Mouse (Mus musculus) lung, postnatal 14 days (tissue): ENCODE results near the gene Scamp1.

Source experiments
- DNase-seq: peaks from one replicate; pipeline ENCODE4 v3.0.0; 2021

The Scamp1 gene

DNA sequence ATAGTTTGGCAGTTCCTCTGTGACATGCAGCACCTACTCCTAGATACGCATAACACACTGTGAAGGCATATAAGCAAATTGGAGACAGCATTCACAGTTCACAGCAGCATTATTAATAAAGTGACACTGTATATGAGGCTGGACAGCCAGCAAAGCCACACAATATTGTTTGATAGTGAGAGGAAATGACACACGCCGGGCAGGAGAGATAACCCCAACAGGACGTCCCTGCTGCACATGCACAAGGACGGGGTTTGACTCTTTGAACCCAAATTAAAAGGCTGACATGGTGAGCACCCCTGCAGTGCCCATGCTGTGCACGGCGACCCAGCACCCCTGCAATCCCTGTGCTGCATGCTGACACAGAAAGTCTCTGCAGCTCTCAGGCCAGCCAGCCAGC, 17.5 kb downstream of the Scamp1 start:
- no peak for DNase-seq

- DNase-seq, result no peak
Measured at GRCm38 (mm10) chr13:94267190-94267589, 18.5 kb downstream of the Scamp1 start.

DNA sequence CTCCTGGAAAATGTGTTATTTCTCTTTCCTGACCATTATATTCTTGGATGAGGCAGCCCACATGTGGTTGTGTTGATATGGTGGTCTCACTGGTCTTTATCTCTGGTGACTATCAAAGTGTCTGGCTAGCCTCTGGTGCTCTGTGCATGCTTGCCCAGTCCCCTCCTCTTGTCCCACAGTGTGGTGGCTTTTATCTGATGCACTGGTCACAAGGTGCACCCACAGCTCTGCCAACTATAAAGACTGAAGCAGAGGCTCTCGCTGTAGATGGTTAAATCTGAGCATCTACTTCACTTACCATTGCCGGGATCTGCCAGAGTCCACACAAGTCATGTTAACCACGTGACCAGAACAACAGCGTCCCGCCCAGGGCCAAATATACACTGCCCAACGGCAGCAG, 19.1 kb downstream of the Scamp1 start:
- DNase-seq, result no peak

DNA sequence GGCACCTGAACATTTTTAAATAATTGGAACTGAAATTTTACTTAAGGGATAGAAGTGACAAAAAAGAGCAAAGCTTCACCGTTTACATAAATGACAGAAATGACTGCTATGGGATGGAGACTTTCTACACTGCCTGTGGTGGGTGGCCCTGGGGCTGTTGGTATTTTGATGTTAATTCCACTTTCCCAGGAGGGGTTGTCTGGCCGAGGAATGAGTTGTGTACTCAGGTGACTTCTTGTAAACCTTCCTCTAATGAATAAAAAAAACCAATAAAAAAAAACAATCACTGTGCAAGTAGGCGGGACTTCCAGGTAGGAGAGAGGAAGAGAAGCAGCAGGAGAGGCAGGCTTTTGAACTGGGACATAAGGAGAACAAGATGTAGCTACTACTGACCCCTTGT, 20.4 kb downstream of the Scamp1 start:
- DNase-seq, result no peak

DNA sequence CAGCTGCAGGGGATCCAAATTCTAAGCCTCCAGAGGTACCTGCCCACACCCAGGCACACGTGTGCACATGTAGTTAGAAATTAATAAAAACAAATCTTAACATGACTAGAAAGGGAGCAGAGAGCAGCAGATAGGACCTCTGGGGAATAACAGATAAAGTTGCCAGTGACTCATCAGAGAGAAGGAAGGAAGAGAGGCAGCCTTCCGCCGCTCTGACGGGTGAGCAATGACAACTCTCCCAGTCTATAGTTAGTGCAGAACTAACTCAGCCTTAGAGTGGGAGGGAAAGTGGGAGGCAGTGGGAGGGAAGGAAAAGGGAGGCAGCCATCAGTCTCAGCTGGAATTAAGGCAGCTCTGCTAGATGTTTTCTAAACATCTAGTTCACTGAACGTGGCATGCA, 21.7 kb downstream of the Scamp1 start:
- DNase-seq, result no peak

DNA sequence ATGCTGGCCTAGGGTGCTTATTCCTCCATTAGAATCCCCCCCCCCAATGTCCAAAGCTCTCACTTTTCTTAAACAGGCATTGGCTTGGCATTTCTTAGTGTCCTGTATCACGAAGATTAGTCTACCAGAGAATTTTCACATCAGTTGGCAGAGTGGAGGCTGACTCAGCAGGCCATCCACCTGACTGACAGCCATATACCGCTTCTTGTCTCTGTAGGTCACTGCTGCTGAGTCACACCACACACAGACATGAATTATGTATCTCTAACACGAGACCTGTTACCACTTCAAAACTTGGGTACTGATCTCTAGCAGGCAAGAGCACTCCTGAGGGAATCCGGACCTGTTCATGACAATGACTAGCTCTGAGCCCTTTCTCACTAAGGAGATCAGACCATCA, 23.1 kb downstream of the Scamp1 start:
- DNase-seq, result no peak

DNA sequence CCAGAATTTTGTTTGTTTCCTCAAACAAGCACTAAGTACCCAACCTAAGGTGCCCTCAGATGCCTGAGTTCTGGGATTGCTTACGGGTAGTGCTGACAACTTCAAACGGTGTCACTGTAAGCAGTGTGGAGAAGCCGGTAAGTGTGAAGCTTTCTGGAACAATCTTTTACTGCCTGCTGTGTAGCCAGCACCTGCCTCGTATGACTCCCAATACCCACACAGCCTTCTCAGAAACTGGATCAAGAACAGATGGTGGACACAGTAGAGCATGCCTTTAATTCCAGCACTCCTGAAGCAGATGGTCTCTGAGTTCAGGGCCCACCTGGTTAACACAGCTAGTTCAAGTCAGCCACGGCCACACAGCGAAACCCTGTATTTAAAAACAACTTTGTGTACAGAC, 24.0 kb downstream of the Scamp1 start:
- no peak for DNase-seq

- DNase-seq, result peak; percentile 18
Measured at GRCm38 (mm10) chr13:94260961-94261360, 24.7 kb downstream of the Scamp1 start.

GRCm38 (mm10) chr13:94259210-94259609, 26.4 kb downstream of the Scamp1 start:
- DNase-seq, result no peak

DNA sequence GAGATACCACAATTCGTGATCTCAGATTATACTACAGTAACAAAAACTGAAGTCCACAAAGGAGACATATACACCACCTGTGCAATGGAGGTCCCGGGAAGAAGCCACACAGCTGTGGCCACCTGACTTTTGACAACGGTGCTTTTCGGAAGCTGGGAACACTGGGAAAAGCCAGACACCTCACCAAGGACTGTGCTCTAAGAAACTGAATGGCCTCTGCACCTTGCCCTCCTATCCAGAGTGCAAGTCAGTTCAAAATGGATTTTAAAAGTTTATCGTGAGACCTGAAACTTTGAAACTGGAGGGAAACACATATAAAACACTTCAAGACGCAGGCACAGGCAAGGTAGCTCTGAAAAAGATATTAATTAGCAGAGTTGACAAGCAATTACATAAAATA, 27.1 kb downstream of the Scamp1 start:
- no peak for DNase-seq

- no peak for DNase-seq
Measured at GRCm38 (mm10) chr13:94257711-94258110, 27.9 kb downstream of the Scamp1 start.

- DNase-seq, result no peak
Measured at GRCm38 (mm10) chr13:94255176-94255575, 30.5 kb downstream of the Scamp1 start.

DNA sequence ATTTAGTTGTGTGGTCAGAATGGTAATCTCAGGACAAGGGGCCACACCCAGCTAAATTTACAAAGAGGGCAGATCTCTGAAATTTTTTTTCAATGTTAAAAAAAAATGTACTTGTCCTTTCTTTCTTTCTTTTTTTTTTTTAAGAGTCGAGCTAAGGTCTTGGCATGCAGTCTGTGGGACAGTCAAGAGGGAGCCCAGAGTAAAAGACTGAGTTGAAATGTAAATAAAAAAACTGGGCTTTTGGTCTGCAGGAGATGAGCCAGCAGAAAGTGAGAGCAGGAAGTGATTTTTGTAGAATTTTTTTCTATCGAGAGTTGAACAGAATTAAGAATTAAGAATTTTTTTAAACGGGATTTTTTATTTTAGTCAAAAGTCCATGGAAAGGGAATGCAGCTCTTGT, 31.4 kb downstream of the Scamp1 start:
- DNase-seq, result no peak

GRCm38 (mm10) chr13:94253052-94253451, 32.6 kb downstream of the Scamp1 start:
- no peak for DNase-seq

DNA sequence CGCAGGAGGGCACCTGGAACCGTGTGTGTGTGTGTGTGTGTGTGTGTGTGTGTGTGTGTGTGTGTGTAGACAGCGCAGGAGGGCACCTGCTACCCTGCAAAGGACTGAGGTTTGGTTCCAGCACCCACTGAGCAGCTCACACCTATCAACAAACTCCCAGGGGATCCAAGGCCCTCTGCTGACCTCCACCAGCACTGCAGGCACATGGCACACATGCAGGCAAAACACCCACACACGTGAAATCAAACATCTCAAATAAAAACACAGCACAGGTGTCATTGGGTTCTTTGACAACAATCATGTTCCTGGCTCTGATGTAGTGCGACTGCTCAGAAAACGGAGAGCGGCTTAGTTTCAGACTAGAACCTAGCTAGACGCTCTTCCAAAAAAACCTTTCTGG, 34.9 kb downstream of the Scamp1 start:
- no peak for DNase-seq

DNA sequence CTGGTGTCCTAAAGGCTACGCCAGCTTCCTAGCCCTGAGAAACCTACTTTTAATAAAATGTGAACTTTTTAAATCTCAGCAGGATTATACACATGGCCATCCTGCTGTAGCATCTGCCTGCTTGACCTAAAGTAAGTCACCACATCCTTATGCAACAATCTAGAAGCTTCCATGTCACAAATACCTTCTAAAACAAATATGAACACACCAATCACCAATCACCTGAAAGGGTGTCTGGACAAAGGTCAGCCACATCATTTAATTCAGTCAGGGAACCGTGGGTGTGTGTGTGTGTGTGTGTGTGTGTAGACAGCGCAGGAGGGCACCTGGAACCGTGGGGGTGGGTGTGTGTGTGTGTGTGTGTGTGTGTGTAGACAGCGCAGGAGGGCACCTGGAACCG, 35.5 kb downstream of the Scamp1 start:
- DNase-seq, result no peak

GRCm38 (mm10) chr13:94242897-94243296, 42.8 kb downstream of the Scamp1 start:
- no peak for DNase-seq

- DNase-seq, result no peak
Measured at GRCm38 (mm10) chr13:94241892-94242524, 43.6 kb downstream of the Scamp1 start.

- no peak for DNase-seq
Measured at GRCm38 (mm10) chr13:94240873-94241272, 44.8 kb downstream of the Scamp1 start.

DNA sequence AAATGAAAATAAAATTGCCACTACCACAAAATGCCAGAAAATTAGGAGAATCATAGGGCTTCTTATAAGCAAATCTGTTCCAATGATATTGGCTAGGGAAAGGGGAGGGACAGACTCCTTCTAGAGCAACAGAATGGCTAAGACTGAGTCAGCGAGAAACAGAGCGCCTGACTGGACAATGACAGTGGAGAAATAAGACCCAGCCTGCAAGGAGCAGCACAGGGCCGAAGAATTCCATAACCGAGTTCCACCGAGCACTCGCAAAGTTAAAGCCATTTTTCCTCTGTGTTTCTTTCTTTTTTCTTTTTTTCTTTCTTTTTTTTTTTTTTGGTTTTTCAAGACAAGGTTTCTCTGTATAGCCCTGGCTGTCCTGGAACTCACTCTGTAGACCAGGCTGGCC, 45.5 kb downstream of the Scamp1 start:
- no peak for DNase-seq

DNA sequence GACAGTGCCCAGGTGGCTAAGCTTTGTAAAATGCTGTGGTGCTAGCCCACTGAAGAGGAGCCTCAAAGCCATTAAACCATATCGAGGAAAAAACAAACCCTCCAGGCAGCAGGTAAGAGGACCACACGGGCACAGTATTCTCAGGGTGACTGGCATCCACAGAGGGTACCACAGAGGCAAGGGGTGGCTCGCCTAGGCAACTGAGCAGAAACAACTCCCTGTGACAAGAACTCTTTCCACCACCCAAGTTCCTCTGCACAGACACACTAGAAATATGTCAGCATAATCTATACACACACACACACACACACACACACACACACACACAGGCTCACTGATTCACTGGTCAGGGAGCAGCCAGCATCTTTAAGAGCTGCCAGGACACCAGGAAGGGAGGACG, 46.2 kb downstream of the Scamp1 start:
- no peak for DNase-seq

- no peak for DNase-seq
Measured at GRCm38 (mm10) chr13:94231871-94232270, 53.8 kb downstream of the Scamp1 start.

GRCm38 (mm10) chr13:94224717-94225705, 60.6 kb downstream of the Scamp1 start:
- DNase-seq, result no peak

DNA sequence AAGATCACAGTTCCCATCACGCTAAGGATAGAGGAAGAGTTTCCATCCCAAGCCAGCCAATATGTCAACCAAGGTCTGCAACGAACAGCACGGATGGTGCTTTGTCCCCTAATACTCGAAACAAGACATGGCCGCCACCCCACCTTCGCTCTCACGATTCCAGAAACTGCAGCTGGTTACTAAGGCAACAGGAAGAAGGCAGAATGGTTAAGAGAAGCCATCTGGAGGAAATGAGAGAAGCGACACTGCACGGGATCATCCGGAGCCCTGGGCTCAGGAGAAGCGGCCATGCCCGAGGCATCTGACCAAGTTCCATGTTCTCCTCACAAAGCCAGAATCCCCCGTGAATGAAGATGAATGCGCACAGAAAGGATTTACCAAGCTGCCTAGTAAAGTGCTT, 62.0 kb downstream of the Scamp1 start:
- no peak for DNase-seq
